Mouse (Mus musculus): ENCODE measurements around the gene Ufd1. TPM values are rescaled to one million over a fixed set of nuclear protein-coding genes. Genes with fewer than 3 reads are reported as not detected.
A peak's percentile ranks its signal among the peaks of the same experiment; 100 is the strongest.

Ufd1 gene
- total RNA-seq, 2 experiments from 2014 or later = 43.8 to 50.1 TPM

- H3K27ac ChIP-seq = no peak overlapping the region
- TF ChIP-seq CTCF (IDR thresholded peaks at IDR 0.05) = no peak
- no peak for DNase-seq
- intact Hi-C loops (cut with DNase I) = no loop called here
- no peak overlapping the region for H3K4me3 ChIP-seq
These were observed 26.1 kb upstream of the Ufd1 start for GRCm38 (mm10) chr16:18785485-18785884.

DNA sequence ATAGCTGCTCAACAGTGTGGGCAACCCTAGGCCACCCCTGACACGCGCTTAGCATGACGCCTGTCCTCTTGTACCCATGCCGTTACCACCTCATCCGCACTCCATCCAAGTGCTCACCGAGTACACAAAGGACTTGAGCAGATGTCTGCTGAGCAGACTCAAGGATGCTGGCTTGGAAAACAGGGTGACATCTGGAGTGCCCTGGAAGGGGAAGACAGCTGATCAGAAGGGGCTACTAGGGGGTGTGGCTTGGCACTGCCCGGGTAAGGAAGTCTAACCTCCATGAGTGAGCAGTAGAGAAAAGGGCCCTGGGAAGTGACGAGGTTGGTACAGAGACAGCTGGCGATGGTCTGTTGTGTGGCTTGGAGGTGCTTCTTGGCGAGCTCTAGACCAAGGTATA is 24.9 kb upstream of the Ufd1 start:
- H3K4me3 ChIP-seq = no peak overlapping the region
- no peak for TF ChIP-seq CTCF (IDR thresholded peaks at IDR 0.05)
- intact Hi-C loops (cut with DNase I) = no loop called here
- no peak for DNase-seq
- no peak overlapping the region for H3K27ac ChIP-seq

- no peak for TF ChIP-seq CTCF (IDR thresholded peaks at IDR 0.05)
- intact Hi-C loops (cut with DNase I) = no loop called here
- Histone ChIP-seq H3K27ac (no peak overlapping the region), H3K4me3 (no peak overlapping the region)
- no peak for DNase-seq
These were observed 22.8 kb upstream of the Ufd1 start for GRCm38 (mm10) chr16:18788627-18789406.

DNA sequence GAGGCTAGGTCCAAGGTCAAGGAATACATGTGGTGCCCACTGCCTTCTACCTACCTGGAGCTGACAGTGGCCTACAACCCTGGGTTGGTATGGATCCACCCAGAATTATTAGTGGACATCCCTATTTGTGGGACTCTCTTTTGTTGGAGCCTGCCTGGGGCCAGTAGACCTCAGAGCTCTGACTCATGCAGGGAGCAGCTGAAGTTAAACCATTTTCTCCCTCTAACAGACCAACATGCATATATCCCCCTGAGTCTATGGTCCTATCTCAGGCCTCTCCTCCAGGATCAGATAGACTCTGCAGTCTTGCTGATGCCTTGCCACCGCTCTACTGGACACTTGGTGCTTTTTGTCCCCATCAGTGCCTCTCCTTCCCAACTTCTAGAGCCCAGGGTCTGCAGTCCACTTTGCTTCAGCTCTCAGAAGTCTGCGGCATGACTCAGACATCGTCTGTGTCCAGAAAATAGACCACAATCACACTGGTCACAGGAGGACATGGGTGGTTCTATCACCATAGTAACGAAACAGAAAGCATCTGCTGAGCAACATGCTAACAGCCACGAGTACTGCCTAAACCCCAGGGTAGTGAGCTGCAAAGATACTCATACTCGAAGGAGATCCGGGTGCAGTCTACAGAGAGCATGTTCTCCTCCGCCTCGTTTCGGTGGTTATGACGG is 16.2 kb upstream of the Ufd1 start:
- intact Hi-C loops (cut with DNase I) = loop anchor here (5.0 kb wide), 1 partner anchor 168 kb away; the partner anchor contains the start of genes Gm49601 and Sept5
- TF ChIP-seq CTCF (IDR thresholded peaks at IDR 0.05) = no peak
- no peak overlapping the region for H3K27ac ChIP-seq
- no peak overlapping the region for H3K4me3 ChIP-seq
- no peak for DNase-seq

DNA sequence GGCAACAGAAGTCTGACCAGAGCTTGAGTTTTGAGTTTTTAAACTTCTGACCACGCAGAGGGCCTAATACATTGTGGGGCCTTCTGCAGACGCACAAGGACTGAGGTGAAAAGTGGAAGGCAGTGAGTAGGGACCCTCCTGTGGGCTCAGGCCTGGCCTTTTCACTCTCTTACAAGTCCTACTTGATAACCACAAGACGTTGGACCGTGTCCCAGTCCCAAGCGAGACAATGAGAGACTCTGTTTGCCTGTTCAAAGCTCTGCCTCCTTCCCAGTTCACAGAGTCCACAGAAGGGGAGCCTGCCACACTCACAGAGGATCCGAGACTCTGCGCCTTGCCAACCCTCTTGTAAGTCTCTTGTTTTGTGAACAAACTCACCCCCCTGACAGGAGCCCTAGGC is 14.9 kb upstream of the Ufd1 start:
- TF ChIP-seq CTCF (IDR thresholded peaks at IDR 0.05) = no peak
- no peak overlapping the region for H3K27ac ChIP-seq
- no peak overlapping the region for H3K4me3 ChIP-seq
- intact Hi-C loops (cut with DNase I) = loop anchor here (5.0 kb wide), 1 partner anchor 169 kb away; the partner anchor contains the start of genes Gm49601 and Sept5
- DNase-seq = no peak

- TF ChIP-seq CTCF (IDR thresholded peaks at IDR 0.05) = no peak
- H3K4me3 ChIP-seq = no peak overlapping the region
- DNase-seq = no peak
- intact Hi-C loops (cut with DNase I) = loop anchor here (1.0 to 5.0 kb wide), 2 partner anchors 102 to 171 kb away; partner anchors contain the start of genes Gm49601 and Sept5
- H3K27ac ChIP-seq = no peak overlapping the region
These were observed 13.4 kb upstream of the Ufd1 start for GRCm38 (mm10) chr16:18798151-18798550.

- intact Hi-C loops (cut with DNase I) = loop anchor here (1.0 to 5.0 kb wide), 2 partner anchors 103 to 172 kb away; partner anchors contain the start of genes Gm49601 and Sept5
These were observed 12.7 kb upstream of the Ufd1 start for GRCm38 (mm10) chr16:18798841-18799240.

DNA sequence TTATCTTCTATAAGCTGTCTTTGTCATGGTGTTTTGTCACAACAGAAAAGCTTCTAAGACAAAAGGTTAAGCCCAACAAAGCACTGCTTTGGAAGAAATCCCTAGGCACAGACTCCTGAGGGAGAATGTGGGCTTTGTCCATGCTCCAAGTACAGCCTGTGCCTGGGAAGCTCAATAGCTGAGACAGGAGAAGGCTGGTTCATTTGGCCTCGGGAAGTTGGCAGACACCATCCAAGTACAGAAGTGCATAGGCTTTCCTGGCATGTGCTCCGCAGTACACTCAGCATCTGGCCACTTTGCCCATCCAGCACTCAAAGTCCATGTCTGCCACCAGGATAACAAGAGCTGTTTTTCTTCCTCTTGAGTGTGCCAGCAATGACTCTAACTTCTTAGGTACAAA is 5.8 kb upstream of the Ufd1 start:
- no peak overlapping the region for H3K4me3 ChIP-seq
- no peak for TF ChIP-seq CTCF (IDR thresholded peaks at IDR 0.05)
- DNase-seq = no peak
- intact Hi-C loops (cut with DNase I) = no loop called here
- H3K27ac ChIP-seq = no peak overlapping the region

More at GRCm38 (mm10) chr16:18798841-18799240, 12.7 kb upstream of the Ufd1 start:
- Histone ChIP-seq H3K4me3 (no peak overlapping the region), H3K27ac (no peak overlapping the region)
- peak; percentile 63 for DNase-seq
- TF ChIP-seq CTCF (IDR thresholded peaks at IDR 0.05) = peak; percentile 95; the same call in 1 of the 2 replicates

DNA sequence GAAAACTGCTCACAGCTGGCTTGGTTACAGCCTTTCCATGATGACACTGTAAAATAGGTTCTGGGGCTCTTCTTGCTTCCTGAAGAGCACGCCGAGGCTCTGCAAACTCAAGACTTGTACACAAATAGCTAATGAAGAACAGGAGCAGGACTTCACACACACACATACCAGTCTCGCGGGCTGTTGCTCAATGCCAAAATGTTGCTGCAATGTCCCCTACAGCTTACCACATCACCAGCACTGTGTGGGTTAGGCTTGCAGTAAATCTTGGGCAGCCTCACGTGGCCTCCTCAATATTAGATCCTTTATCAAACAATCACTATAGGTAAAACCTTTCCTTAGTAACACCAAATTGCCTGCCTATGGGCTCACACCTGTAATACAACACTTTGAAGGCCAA is 2.6 kb upstream of the Ufd1 start:
- no peak overlapping the region for H3K4me3 ChIP-seq
- intact Hi-C loops (cut with DNase I) = no loop called here
- no peak for TF ChIP-seq CTCF (IDR thresholded peaks at IDR 0.05)
- H3K27ac ChIP-seq = no peak overlapping the region
- DNase-seq = no peak

GRCm38 (mm10) chr16:18811032-18811431 is 547 bp upstream of the Ufd1 start:
- no peak for DNase-seq
- intact Hi-C loops (cut with DNase I) = loop anchor here (5.0 kb wide), 1 partner anchor 66 kb away; the partner anchor contains the start of genes Hira and Mrpl40
- H3K4me3 ChIP-seq = peak overlapping the region; percentile 99
- TF ChIP-seq CTCF (IDR thresholded peaks at IDR 0.05) = no peak
- H3K27ac ChIP-seq = peak overlapping the region; percentile 96

- no peak for TF ChIP-seq CTCF (IDR thresholded peaks at IDR 0.05)
- no peak for DNase-seq
- intact Hi-C loops (cut with DNase I) = loop anchor here (5.0 kb wide), 1 partner anchor 65 kb away; the partner anchor contains the start of genes Hira and Mrpl40
- Histone ChIP-seq H3K27ac (peak overlapping the region; percentile 96), H3K4me3 (peak overlapping the region; percentile 99)
These were observed 869 bp downstream of the Ufd1 start for GRCm38 (mm10) chr16:18812385-18812910.

GRCm38 (mm10) chr16:18822356-18822755 is 10.8 kb downstream of the Ufd1 start:
- DNase-seq = no peak
- intact Hi-C loops (cut with DNase I) = no loop called here
- no peak for TF ChIP-seq CTCF (IDR thresholded peaks at IDR 0.05)
- Histone ChIP-seq H3K27ac (no peak overlapping the region), H3K4me3 (no peak overlapping the region)

DNA sequence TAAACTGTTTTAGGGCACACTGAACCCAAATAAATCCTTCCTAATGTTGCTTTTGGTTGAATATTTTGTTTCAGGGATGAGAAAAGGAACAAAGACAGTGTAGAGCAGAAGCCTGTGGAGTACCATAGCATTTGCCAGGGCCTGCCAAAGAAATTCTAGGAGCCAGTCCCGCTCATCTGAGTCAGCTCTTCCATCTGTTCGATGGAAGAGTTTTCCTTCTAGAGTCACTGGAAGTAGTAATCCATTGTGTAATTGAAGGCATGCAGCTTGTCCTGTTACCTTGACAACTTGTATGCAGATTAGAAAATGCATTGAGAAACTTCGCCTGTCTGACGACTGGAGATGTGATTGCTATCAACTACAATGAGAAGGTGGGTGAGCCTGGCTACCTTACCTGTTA is 11.3 kb downstream of the Ufd1 start:
- DNase-seq = no peak
- Histone ChIP-seq H3K4me3 (no peak overlapping the region), H3K27ac (no peak overlapping the region)
- TF ChIP-seq CTCF (IDR thresholded peaks at IDR 0.05) = no peak
- intact Hi-C loops (cut with DNase I) = no loop called here

Measured in gastrocnemius, adult 2 months (tissue).